Mouse (Mus musculus) heart, adult 11 months (tissue): ENCODE measurements around the gene Stam.
"Not testable (repeated sequence)": the region's sequence is repeated elsewhere in the genome, so short reads cannot be mapped to it uniquely, and the experiment has no call there.

Source experiments
- DNase-seq: peaks from one replicate; pipeline ENCODE4 v3.0.0; 2022

Stam gene

DNA sequence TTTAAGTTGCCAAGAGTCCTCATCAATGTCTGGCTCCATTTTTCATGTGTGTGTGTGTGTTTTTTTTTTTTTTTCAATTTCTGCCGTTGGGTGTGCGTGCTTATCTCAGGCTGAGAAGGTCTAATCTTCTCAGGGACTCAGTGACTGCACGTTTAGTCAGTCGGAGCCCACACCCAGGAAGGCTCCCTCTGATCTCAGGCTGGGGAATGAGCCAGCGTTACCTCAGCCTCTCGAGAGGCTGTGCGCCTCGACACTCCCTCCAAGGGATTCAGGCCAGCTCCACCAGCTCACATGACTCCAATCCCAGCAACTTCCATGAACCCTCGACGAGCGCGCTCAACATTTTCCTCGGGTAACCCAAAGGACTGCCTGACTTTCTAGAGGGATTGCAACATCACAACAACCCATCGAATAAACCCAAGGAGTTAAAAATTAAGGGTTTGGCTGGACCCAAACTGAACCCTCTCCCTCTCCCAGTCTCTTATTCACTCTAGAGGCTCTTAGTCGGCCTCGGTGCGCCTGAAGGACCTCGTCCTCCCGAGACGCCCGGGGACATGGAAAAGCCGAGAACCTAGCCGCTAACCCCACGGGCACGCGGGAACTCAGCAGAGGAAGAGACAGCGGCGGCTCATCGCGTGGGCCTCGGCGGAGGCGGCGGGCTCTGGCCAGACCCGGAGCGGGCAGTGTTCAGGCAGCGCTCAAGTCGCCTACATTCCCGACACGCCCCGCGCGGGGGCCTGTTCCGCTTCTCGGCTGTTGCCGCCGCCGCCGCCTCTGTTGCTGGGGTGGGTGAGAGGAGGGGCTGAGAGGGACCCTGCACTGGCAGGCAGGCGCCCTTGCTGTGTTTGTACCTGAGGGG lies at the start of gene Stam:
Gene Stam, plus strand, starts transcription at position 737 of the 859 bp plus-strand sequence.
- DNase-seq = peak; percentile 99

DNA sequence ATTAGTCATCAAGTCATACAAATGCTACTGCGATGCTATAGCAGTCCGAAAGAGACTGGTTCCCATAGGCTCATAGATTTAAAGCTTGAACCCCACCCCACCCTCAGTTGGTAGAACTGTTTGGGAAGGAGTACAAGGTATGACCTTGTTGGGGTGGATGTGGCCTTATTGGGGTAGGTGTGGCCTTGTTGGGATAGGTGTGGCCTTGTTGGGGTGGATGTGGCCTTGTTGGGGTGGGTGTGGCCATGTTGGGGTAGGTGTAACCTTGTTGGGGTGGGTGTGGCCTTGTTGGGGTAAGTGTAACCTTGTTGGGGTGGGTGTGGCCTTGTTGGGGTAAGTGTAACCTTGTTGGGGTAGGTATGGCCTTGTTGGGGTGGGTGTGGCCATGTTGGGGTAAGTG lies 32.6 kb upstream of the Stam start:
- DNase-seq = no peak

DNA sequence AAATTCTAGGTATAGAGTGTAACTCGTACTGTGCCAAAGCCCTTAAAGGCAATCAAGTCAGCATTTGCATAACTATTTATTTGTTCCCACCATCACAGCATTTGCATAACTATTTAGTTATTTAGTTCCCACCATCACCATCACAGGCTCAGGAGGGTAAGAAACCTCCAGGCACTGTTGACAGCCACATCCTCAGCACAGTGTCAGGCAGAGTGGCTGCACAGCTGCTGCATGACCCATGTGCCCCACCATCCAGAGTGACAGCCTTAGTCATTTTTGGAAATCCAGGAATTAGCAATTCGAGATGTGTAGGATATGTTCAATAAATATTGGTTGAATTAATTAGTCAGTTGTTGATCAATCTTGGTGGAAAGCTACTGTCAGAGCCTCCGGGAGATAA lies 30.9 kb upstream of the Stam start:
- DNase-seq = no peak

DNA sequence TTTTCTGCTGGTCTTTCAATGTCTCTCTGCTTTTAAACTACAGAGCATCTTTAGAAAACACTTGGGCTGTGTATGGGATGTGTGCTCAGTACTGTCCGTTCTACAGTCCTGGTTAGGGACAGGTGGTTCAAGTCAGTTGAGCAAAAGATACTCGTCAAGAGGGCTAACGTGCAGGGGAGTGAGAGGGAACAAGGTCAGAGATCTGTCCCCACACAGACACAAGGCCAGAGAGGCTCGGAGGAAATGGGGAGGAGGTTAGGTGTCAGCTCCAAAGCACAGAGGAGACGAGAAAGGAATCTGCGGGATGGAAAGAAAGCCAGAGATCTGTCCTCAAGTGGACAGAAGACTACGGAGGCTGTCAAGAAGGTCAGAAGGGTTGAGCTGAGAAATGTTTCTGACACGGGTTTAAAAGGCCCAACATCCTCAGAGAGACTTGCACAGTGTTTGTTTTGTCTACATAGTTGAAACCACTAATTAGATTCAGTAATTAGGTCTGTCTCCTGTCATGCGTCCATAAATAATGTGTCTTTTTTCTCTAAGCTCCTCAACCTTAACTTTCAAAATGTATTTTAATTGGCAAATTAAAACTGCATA lies 30.2 kb upstream of the Stam start:
- DNase-seq = no peak

DNA sequence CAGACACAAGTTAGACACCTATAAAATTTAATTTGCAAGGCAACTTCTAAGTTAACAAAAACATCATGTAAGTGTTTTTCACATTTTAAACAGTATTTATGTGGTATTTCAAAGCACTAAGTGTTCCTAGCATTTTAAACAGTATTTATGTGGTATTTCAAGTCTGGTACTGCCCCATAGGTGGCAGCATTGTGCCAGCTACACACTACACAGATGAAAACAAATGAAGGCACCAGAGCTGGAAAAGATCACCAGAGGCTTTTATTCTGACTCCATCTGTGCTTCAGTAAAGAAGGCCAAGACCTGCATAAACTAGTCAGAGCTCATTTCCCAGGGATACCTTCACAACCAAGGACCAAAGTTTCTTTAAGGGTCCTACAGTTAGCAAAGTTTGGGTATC lies 25.5 kb upstream of the Stam start:
- no peak for DNase-seq

DNA sequence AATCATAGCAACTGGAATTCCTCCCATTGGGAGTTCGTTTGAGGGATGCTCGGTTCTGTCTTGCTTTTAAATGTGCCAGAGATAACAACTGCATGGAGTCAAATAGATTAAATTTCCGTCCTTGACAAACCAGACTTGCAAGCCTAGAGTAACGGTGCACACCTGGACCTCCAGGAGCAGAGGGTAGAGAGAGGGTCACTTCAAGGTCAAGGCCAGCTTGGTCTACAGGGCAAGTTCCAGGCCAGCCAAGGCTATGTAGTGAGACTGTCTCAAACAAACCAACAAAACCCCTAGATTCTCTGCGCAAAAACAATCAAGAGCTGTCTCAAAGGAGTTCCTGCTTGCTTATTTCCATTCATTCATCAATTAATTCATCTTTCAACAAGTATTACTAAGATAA lies 25.1 kb upstream of the Stam start:
- no peak for DNase-seq

DNA sequence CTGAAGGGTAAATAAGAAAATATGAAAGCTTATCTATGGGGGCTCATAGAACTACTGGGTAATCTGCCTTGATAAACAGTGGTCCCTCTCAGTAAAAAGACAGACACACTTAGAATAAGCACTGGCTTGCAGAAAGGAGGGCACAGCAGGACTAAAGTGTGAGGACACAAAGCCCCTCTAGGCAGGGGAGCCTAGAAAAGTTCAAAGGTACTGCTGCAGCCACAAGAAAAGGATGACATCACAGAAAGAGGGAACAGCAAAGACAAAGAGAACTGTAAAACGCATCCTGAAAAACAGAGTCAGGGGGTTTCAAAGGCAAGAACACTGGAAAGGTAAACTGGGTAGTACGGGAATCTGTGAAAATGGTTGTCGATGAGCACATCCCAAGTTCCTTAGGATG lies 20.3 kb upstream of the Stam start:
- no peak for DNase-seq

DNA sequence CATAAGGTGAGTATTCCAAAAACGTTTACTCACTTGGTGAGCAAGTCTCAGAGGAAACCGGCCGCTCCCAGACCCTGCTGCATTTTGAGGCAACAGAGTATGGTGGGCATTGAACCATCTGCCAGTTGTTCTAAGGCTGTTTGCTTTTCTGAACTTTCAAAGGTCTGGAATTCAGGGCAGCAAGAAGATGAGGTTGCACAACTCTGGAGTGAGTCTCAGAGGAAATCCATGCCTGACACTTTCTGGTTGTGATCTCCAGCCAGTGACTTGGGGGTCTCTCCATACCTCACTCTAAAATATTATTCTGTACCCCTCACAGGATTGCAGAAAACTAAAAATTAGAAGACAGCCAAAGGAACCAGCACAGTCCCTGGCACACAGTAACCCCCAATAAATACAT lies 19.7 kb upstream of the Stam start:
- DNase-seq = no peak

DNA sequence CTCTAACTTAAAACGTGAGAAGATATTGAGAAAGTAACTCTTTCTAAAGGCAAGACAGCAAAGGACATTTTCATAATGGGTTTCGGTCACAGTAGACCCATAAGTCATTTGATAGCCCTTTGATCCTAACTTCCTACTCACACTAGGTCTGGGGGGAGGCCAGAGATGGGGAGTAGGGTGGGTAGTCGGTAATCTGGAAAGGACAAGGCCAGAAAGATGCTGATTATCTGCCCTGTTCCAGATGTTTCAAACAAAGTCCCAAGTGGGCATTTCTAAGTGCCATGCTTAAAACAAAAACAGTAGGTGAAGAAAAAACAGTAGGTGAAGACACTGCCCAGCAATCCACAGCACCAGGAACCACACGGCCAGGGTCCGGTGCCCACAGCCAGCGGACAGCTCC lies 19.2 kb upstream of the Stam start:
- DNase-seq = no peak

DNA sequence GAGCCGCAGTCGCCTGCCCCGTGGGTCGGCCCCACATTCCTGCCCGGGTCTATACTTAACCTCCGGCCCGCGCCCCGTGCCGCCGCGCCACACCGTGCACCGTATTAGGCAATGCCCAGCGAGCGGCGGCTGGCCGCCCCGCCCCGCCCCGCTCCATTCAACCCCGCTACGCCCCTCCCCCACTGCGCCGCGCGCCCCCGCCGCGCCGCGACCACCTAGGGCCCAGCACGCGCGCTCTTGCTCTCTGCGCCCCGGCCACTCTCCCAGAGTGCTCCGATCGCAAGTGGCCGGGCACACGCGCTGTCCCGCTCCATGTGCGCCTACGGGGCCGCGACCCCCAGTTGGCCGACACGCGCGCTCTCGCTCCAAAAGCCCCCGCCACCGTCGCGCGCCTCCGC lies 18.7 kb upstream of the Stam start:
- peak; percentile 96 for DNase-seq

DNA sequence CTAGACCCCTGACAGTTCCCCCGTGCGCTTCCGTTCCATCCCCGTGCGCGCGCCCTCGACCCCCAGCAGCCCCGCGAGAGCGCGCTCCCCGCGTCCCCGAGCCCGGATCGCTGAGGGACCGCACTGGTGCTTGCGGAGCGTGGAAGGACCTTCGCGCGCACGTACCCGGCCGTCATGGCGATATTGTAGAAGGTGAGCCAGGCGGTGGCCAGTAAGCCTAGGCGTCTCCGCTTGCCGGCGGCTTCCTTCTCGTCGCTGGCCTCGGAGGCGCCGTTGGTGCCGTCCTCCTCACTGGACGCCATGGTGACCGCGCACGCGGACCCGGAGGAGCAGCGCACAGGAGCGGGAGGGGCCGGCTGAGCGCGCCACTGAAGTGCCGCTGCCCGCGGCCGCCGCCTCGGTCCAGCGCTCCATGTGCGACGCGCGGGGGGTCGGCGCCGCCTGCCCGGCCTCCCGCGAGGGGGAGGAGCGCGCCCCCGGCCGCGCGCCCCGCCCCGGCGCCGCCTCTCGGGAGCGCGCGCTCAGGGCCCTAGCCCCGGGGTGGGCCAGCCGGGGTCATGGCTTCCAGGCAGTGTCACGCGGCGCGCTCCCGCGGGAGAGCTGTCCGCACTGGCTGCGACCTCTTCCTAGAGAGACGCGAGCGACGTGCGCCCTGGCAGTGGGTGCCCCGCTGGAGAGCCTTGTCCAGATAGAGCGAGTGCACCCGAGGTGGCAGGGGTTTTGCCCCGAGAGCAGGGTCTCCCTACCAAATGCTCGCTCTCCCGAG lies 18.1 kb upstream of the Stam start, which contains the start of gene Hacd1:
Gene Hacd1, minus strand, starts transcription at position 570 of the 766 bp plus-strand sequence.
- peak; percentile 99 for DNase-seq

DNA sequence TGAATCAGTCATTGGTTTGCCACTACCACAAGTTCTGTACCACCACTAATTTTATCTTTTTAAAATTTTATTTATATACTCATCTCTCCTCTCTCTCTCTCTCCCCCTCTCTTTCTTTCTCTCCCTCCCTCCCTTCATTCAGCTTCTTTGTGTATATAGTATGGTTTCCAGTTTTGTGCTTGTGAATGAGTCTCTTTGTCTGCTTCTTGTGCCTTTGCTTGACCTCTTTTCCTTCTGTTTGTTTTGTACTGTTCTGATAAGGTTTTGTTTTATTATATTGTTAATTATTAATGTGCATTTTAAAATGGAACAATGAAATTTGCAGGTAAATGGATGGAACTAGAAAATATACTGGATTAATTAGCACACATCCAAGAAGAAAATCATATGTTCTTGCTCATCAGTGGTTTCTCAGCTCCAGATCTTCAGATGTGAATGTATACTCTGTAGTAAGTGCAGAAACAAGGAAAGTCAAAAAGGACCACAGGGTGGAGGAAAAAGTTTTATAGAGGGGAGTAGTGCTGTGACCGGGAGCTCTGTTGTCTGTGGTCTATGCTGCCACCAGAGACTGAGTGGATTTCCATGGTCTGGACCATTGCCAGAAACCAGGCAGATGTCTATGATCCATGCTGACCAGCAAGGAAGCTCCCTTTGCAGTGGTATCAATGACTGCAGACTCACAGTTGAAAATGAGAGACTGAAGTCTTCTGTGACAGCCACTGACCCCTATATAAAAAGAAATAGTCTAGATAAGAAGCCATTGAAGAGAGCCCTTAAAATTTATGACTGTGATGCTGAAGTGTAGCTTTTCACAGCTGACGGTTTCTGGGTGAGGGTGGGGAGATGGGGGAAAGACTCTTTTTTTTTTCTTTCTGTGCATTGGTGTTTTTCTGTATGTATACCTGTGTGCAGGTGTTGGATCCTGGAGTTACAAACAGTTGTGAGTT lies 7.9 kb upstream of the Stam start:
- DNase-seq = no peak

DNA sequence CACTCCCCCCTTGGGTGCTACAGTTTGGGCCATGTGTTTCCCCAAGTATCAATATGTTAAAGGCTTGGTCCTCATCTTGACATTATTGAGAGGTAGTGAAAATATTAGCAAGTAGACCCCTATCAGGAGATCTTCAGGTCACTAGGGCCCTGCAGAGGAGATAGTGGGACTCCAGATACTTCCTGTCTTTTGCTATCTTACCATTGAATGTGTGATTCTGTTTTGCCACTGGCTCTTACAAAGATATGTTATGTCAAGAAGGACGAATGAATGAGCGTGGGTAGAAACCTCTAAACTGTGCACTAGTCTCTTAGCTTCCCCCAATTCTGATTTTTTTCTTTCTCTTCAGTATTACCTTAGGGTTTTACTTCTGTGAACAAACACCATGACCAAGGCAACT lies 4.9 kb upstream of the Stam start:
- no peak for DNase-seq

DNA sequence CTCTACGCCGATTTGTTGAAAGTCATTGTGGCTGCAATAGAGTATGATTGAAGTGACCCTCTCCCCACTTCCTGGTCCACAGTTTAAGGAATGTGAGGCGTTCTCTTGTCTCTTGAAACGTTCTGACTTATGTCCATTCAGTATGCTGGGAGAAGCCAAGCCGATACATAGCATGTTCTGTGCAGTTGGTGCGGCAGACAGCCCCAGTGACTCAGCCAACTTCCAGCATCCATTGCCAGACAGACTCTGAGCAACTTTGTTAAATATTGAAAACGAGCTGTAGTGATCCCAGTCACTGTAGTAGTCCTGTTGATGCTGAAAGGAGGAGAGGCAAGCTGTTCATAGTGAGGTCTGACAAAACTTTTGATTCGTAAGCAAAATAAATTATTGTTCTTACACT lies 3.4 kb upstream of the Stam start:
- no peak for DNase-seq

DNA sequence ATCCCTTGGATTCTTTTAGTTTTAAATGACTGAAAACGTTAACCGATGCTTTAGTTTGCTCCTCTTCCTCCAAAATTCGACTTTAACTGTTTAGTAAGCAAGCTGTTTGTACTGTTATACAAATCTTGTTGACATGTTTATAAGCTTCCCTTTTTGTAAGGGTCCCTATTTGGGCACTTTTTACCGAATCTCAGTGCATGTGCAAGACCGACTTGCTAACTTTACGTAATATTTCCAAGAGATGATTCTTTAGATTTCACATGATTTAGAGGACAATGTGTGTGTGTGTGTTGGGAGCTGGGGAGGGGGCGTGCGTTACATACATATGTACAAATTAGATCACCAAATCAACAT lies 913 bp upstream of the Stam start:
- no peak for DNase-seq

DNA sequence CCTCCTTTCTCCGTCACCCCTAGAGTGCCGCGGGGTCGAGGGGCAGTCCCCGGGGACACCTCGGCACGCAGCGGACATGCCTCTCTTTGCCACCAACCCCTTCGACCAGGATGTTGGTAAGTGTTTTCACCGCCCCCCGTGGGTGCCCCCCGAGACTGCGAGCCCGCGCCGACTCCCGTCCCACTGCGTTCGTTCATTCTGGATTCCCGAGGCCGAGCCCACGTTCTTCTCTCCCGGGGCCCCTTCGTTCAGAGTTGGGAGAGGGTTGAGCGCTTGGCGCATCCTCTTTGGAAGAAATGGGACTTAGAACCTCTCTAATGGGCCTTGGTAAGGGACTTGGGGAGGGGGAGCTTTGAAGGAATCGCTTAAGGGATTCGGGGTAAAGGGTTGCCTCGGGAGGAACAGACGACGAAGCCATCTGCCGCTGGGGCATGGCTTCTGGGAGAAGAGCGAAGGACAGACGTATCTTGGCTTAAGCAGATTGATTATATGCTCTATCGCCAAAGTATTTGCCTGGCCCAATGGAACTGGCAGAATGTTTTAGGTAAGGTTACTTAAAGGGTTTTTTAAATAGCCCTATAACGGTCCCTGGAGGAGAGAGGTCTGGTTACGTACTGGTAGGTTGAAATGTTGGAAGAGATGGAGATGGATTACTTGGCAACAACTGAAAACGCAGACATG lies 463 bp downstream of the Stam start:
- peak; percentile 98 for DNase-seq

DNA sequence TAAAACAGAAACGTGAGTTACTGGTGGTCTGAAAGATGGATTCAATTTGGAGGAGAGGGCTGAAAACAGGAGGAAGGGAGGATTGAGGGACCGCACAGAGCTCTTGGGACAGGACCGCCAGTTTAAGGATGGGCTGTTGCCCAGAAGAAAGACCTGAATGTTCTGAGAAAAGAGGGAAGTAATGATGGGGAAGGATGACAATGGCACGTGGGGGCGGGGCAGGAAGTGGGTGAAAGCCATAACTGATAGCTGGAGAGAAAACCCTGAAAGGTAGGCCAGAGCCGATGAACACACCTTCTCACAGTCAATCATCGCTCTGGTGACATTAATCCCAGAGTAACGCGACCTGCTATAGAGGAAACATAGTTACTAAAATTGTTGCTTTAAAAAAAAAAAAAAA lies 4.6 kb downstream of the Stam start:
- not testable (repeated sequence) for DNase-seq

DNA sequence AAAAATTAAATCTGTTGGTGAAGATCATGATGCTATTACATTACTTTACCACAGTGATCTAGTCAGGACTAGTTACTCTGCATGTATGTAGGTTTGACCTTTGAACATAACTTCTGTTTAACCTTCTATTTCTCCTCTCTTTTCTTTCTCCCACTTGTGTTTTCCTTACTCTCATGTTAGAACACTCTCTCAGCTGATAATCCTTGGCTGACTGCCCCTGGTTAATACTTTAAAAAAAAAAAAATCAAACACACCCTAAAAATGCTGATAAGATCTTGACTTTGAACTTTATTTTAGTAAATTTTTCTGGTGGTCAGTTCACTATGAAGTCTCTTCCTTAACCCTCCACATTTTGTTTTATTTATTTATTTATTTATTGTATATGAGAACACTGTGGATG lies 26.6 kb downstream of the Stam start:
- no peak for DNase-seq

DNA sequence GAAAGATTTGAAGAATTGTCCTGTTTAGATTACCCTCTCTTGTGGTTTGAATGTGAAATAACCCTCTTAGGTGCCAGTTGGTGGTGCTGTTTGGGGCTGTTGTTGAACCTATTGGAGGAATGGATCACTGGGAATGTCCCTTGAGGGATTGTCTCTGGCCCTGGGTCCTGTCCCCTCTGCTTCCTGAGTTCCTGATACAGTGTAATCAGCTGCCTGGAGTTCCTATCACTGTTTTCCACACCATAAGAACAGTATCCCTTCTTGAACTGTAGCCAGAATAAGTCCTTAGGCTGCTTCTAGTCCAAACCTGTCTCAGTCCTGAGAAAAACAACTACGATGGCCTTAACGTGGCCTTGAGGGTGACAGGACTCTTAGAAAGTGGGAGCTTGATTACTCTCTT lies 28.7 kb downstream of the Stam start:
- DNase-seq = peak; percentile 59

DNA sequence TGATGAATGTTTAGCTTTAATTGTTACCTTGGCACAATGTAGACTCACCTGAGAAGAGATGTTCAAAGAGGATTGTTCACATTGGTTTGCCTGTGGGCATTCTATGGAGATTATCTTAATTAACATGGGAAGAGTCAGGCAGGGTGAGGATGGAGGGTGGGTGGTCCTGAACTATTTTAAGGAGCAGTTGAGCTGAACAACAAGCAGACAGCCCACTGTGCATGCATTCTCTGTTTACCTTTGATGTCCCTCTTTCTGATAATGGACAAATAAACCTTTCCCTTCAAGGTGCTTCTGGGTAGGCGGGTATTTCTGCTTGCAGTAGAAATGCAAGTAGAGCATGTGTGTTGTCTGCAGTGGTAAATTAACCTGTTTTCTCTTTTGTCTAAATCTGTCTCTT lies 30.0 kb downstream of the Stam start:
- no peak for DNase-seq

DNA sequence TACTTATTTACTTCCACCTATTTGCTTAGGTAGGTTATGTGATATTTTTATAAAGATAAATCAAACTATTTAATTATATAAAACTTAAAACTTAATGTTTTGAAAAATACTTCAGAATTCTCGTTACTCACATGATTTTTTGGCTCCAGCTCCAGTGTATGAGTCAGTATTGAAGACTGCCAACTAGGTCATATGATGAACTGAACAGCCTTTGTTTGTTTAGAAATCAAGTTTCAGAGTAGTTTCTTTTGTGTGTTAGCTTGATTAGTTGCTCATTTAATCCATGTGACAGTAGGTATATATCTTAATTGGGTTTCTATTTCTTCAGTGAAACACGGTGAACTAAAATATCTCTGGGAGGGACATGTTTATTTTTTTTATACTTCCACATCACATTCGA lies 33.8 kb downstream of the Stam start:
- DNase-seq = no peak

DNA sequence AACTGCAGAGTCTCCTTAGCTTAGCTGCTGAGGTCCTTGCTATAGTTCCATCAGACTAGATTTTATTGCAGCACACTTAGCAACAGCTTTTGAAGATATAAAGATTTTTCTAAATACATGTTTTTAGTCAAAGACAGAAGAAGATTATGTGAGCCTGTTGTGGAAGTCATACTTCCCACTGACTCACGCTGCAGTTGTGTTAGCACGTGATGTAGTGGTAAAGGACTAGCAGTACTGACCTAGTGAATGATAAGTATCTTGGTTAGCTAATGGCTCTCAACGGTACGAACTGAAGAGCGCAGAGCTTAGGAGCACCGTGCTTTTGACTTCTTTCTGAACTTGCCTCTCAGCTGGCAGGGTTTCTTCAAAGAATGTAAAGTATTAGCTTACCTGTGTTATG lies 52.5 kb downstream of the Stam start:
- DNase-seq = peak; percentile 53
